ENCODE assay signal across 8 mouse cellular contexts in the genomic region with DNA sequence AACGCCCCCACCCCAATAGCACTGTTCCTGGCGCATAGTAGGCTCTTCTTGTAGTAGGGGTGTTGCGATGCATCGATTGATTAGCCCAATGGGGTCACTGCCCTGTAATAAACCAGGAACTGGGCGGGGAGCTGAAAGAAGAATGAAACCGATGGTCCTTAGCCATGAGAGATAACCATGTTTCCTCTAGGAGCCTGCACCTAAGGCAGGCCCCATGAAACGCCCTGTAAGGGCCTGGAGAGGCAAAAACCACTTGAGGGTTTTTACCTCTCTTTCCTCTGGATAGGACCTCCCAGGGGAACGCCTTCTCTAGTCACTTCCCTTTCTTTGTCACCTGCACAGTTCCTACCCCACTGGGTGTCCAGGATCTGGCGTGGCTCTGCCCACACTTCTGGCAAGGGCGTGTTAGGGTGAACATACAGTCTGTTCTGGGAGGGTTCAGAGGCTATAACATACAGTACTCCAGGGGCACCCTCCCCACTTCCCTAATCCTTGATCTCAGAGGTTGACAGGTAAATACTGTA. TPM values are rescaled to one million over a fixed set of nuclear protein-coding genes. Genes with fewer than 3 reads are reported as not detected.
DNase-seq lines count a peak whose midpoint lies in the region; ATAC-seq and TF ChIP-seq lines count a peak whose summit lies in the region.

No protein-coding gene starts in this region.

- H3K4me3 ChIP-seq in heart, adult 2 months, result peak overlapping the region; percentile 62
- peak overlapping the region; percentile 60 to 76 for H3K4me3 ChIP-seq in ES-E14 (ENCODE audit: insufficient read depth in 1 of 2, low read depth in 1 of 2, low read length in 2 of 2, poor library complexity in 1 of 2, severe bottlenecking in 1 of 2)
- peak overlapping the region; percentile 42 for H3K4me3 ChIP-seq in lung, embryonic 15.5 days
- peak overlapping the region; percentile 52 for H3K4me3 ChIP-seq in stomach, postnatal 0 days (ENCODE audit: low read depth, low read length)

- no peaks in the 10 kb centered on the region for H3K9me3 ChIP-seq in ES-E14 (ENCODE audit: control insufficient read depth, insufficient read depth, low read depth, low read length)
- no peaks in the 10 kb centered on the region for H3K9me3 ChIP-seq in lung, embryonic 15.5 days
- no peaks in the 10 kb centered on the region for H3K9me3 ChIP-seq in stomach, postnatal 0 days (ENCODE audit: control insufficient read depth, low read length)

- TF ChIP-seq CTCF in heart, adult 2 months (IDR thresholded peaks at IDR 0.05), result no peak
- TF ChIP-seq CTCF in stomach, postnatal 0 days (IDR thresholded peaks at IDR 0.05; ENCODE audit: low read depth), result no peak

- no peaks in the 10 kb centered on the region for H3K79me2 ChIP-seq in heart, adult 2 months (replicated peaks; ENCODE audit: control insufficient read depth, insufficient read depth, low read length)

- TF ChIP-seq POLR2A in heart, adult 2 months (IDR thresholded peaks at IDR 0.05; ENCODE audit: insufficient read depth, low read depth, low read length), result no peak

- peak overlapping the region; percentile 13 for H3K27ac ChIP-seq in heart, adult 2 months
- peak overlapping the region; percentile 14; the same call in 1 of the 2 replicates for H3K27ac ChIP-seq in ES-E14 (ENCODE audit: insufficient read depth, low read depth, low read length, poor library complexity, severe bottlenecking)
- peak overlapping the region; percentile 92 for H3K27ac ChIP-seq in lung, embryonic 15.5 days
- peak overlapping the region; percentile 5 for H3K27ac ChIP-seq in stomach, postnatal 0 days (replicated peaks)

- peak overlapping the region; percentile 61 for H3K9ac ChIP-seq in heart, adult 2 months (ENCODE audit: low read depth, low read length)
- peak overlapping the region; percentile 76 for H3K9ac ChIP-seq in ES-E14 (ENCODE audit: insufficient read depth, low read depth, low read length, poor library complexity, severe bottlenecking)
- peak overlapping the region; percentile 57 for H3K9ac ChIP-seq in lung, embryonic 15.5 days
- peak overlapping the region; percentile 57; the same call in 1 of the 2 replicates for H3K9ac ChIP-seq in stomach, postnatal 0 days (ENCODE audit: low read length)

- H3K36me3 ChIP-seq in heart, adult 2 months (ENCODE audit: control insufficient read depth, insufficient read depth, low read length), result no peaks in the 10 kb centered on the region
- no peaks in the 10 kb centered on the region for H3K36me3 ChIP-seq in ES-E14 (ENCODE audit: control insufficient read depth, insufficient read depth, low read length, poor library complexity, severe bottlenecking)
- no peaks in the 10 kb centered on the region for H3K36me3 ChIP-seq in lung, embryonic 15.5 days
- no peaks in the 10 kb centered on the region for H3K36me3 ChIP-seq in stomach, postnatal 0 days (ENCODE audit: control insufficient read depth, insufficient read depth, low read length)

- DNase-seq in heart, adult 2 months, result no peak
- no peak for DNase-seq in heart, postnatal 36 days
- DNase-seq in ES-E14 (ENCODE audit: low read depth, low spot score), result peak; percentile 33
- DNase-seq in stomach, postnatal 0 days (ENCODE audit: low spot score), result peak; percentile 62
- no peak for DNase-seq in left cerebral cortex, adult 9 months (ENCODE audit: low spot score in 2 of 2)
- no peak for DNase-seq in kidney, adult 9 months

- in situ Hi-C loops in ES-E14 (cut with MboI; ENCODE audit: low sequenced_read_pairs in 2 of 2, unreplicated experiment in 2 of 2), result no loop called here

- H3K27me3 ChIP-seq in heart, adult 2 months (ENCODE audit: control insufficient read depth, insufficient read depth, low read length), result no peaks in the 10 kb centered on the region
- H3K27me3 ChIP-seq in lung, embryonic 15.5 days, result peaks cover 15% of the 10 kb centered on the region
- H3K27me3 ChIP-seq in stomach, postnatal 0 days (ENCODE audit: control insufficient read depth, insufficient read depth, low read length), result no peaks in the 10 kb centered on the region

- peaks cover 7% of the 10 kb centered on the region for H3K4me1 ChIP-seq in heart, adult 2 months (ENCODE audit: control insufficient read depth, insufficient read depth, low read length)
- peaks cover 4 to 27% of the 10 kb centered on the region in 2 experiments; a peak in 3 of 4 replicates for H3K4me1 ChIP-seq in ES-E14 (ENCODE audit: control insufficient read depth in 2 of 2, insufficient read depth in 2 of 2, low read length in 2 of 2, poor library complexity in 1 of 2)
- peaks cover 39% of the 10 kb centered on the region for H3K4me1 ChIP-seq in lung, embryonic 15.5 days
- H3K4me1 ChIP-seq in stomach, postnatal 0 days (replicated peaks; ENCODE audit: control insufficient read depth, insufficient read depth), result peaks cover 4% of the 10 kb centered on the region

- intact Hi-C loops in heart, adult 2 months (cut with DNase I), result loop anchor here (5.0 to 10.0 kb wide), 3 partner anchors 115 to 428 kb away; a partner anchor contains a TSS
- intact Hi-C loops in heart, postnatal 36 days (cut with DNase I), result loop anchor here (2.0 kb wide), 1 partner anchor 30 kb away; no protein-coding TSS in a partner anchor

- H3K4me2 ChIP-seq in lung, embryonic 15.5 days, result peak overlapping the region; percentile 81
- H3K4me2 ChIP-seq in stomach, postnatal 0 days (replicated peaks; ENCODE audit: low read depth), result peak overlapping the region; percentile 83

- no peak for TF ChIP-seq EP300 in heart, adult 2 months (IDR thresholded peaks at IDR 0.05; ENCODE audit: insufficient read depth, low read depth, low read length)
- TF ChIP-seq EP300 in stomach, postnatal 0 days (optimal IDR thresholded peaks at IDR 0.05), result no peak

- WGBS in heart, adult 2 months, result 31% methylated on average over 10 of the region's 10 CpGs
- 15% methylated on average over 10 of the region's 10 CpGs for WGBS in lung, embryonic 15.5 days
- 16% methylated on average over 10 of the region's 10 CpGs for WGBS in stomach, postnatal 0 days

- peak; percentile 51 to 59 for ATAC-seq in hematopoietic stem cell, adult 5-6 weeks (replicated peaks in 1 of 2; ENCODE audit: insufficient read depth in 1 of 2, low FRiP score in 2 of 2, low TSS enrichment in 1 of 2, low read depth in 1 of 2, poor library complexity in 2 of 2, severe bottlenecking in 2 of 2)
- peak; percentile 32 for ATAC-seq in lung, embryonic 15.5 days (ENCODE audit: borderline replicate concordance, extremely low read depth, low FRiP score, low TSS enrichment)
- ATAC-seq in stomach, postnatal 0 days (ENCODE audit: low FRiP score, low TSS enrichment), result peak; percentile 69

TF ChIP-seq in ES-E14, 5 proteins besides CTCF, POLR2A, EP300 and RAD21:
- TF ChIP-seq HCFC1 (IDR thresholded peaks at IDR 0.05; ENCODE audit: borderline replicate concordance, insufficient read depth, low read length) (no peak), MAFK (IDR thresholded peaks at IDR 0.05; ENCODE audit: insufficient read depth, low read depth, low read length) (no peak), CHD2 (IDR thresholded peaks at IDR 0.05; ENCODE audit: low read depth, low read length) (no peak), ZC3H11A (IDR thresholded peaks at IDR 0.05; ENCODE audit: borderline replicate concordance, low read depth, low read length) (no peak), ZNF384 (IDR thresholded peaks at IDR 0.05; ENCODE audit: low read depth, low read length) (no peak)

RNA-seq across cellular contexts. Expression of a gene that starts 3.5 kb away (rescaled TPM):
- total RNA-seq in heart, adult 2 months (2021), result under 1 TPM in 1 of 2 experiments, not detected in 1; 0.66 TPM
- 0.88 TPM in 1 of 2 replicates, not detected in the other for polyA plus RNA-seq in heart, adult 2 months (2012; rRNA removed)
- total RNA-seq in heart, postnatal 36 days (2021), result not detected
- total RNA-seq in ES-E14 (2012; rRNA removed), result 0.58 TPM in 1 of 2 replicates, not detected in the other
- not detected in 2 replicates for total RNA-seq in hematopoietic stem cell, adult 5-6 weeks (2017)
- polyA plus RNA-seq in lung, embryonic 15.5 days (2015; fragmentation: Nextera tagmentation; extraction: Ambion mirVana), result not detected in 2 replicates
- polyA plus RNA-seq in stomach, postnatal 0 days (2015; fragmentation: Nextera tagmentation; extraction: Ambion mirVana), result not detected in 2 replicates

RNA-seq across cellular contexts. Expression of a gene that starts 50.4 kb away (rescaled TPM):
- total RNA-seq in heart, adult 2 months (2021), result 10 to 100 TPM; 81.8 to 90.1 TPM
- polyA plus RNA-seq in heart, adult 2 months (2012; rRNA removed), result 122 and 154 TPM in 2 replicates
- total RNA-seq in heart, postnatal 36 days (2021), result 10 to 100 TPM; 84.6 to 88.1 TPM
- 89.1 and 139 TPM in 2 replicates for total RNA-seq in ES-E14 (2012; rRNA removed)
- 5.3 and 7.6 TPM in 2 replicates for total RNA-seq in hematopoietic stem cell, adult 5-6 weeks (2017)
- polyA plus RNA-seq in lung, embryonic 15.5 days (2015; fragmentation: Nextera tagmentation; extraction: Ambion mirVana), result 41.3 and 48.0 TPM in 2 replicates
- 40.9 and 45.0 TPM in 2 replicates for polyA plus RNA-seq in stomach, postnatal 0 days (2015; fragmentation: Nextera tagmentation; extraction: Ambion mirVana)

RNA-seq across cellular contexts. Expression of a gene that starts 51.0 kb away (rescaled TPM):
- 100 to 1,000 TPM; 149 to 161 TPM for total RNA-seq in heart, adult 2 months (2021)
- 133 and 170 TPM in 2 replicates for polyA plus RNA-seq in heart, adult 2 months (2012; rRNA removed)
- 100 to 1,000 TPM; 140 to 155 TPM for total RNA-seq in heart, postnatal 36 days (2021)
- 39.2 and 48.2 TPM in 2 replicates for total RNA-seq in ES-E14 (2012; rRNA removed)
- 13.2 and 21.9 TPM in 2 replicates for total RNA-seq in hematopoietic stem cell, adult 5-6 weeks (2017)
- 169 and 180 TPM in 2 replicates for polyA plus RNA-seq in lung, embryonic 15.5 days (2015; fragmentation: Nextera tagmentation; extraction: Ambion mirVana)
- 163 TPM in 2 replicates for polyA plus RNA-seq in stomach, postnatal 0 days (2015; fragmentation: Nextera tagmentation; extraction: Ambion mirVana)

Comparison
In these comparisons a context has a peak if more than half of its experiments do, and no peak if none do; other contexts are left out.
1. DNase-seq: peak in ES-E14 (single experiment) and stomach, postnatal 0 days (single experiment); none in heart, adult 2 months (0 of 2), heart, postnatal 36 days (0 of 2), left cerebral cortex, adult 9 months (0 of 2) and kidney, adult 9 months (single experiment).
2. H3K27ac ChIP-seq: peak in every context shown above with its lines; median percentile 92 in lung, embryonic 15.5 days; 14 in ES-E14; 13 in heart, adult 2 months; 5 in stomach, postnatal 0 days.
3. Peak in every context shown above with its lines, with median percentiles within 50 percentile points of each other: H3K4me3 ChIP-seq, H3K9ac ChIP-seq and ATAC-seq.